ENCODE assay signal across 20 mouse cellular contexts in genomic region chr11:84549258-84549791, GRCm38 (mm10). TPM values are rescaled to one million over a fixed set of nuclear protein-coding genes. Genes with fewer than 3 reads are reported as not detected.
"Had no signal": no experiment of that assay in that cellular context is flagged by ENCODE, and none has a peak within 500 bp of the region (broad histone marks: within the 10 kb centered on the region; RNA-seq: fewer than 3 reads in every experiment).

No protein-coding gene starts in this region.

- H3K36me3 ChIP-seq: midbrain, embryonic 13.5 days; neural tube, embryonic 13.5 days; neural tube, embryonic 15.5 days had no signal

- H3K9me3 ChIP-seq: midbrain, embryonic 13.5 days; neural tube, embryonic 13.5 days; neural tube, embryonic 15.5 days had no signal

- DNase-seq: lung, adult 18-20 months; lung, embryonic 14.5 days; lung, postnatal 10 days; lung, postnatal 4 days; right cerebral cortex, adult 18-20 months; right cerebral cortex, postnatal 25 days; right cerebral cortex, postnatal 4 days; spleen, adult 18-20 months; thymus, adult 18-20 months; thymus, postnatal 14 days; thymus, postnatal 36 days had no signal

- H3K9ac ChIP-seq: lung, embryonic 14.5 days; midbrain, embryonic 13.5 days; neural tube, embryonic 13.5 days; neural tube, embryonic 15.5 days had no signal

- H3K4me3 ChIP-seq: midbrain, embryonic 13.5 days; myocyte; neural tube, embryonic 13.5 days; neural tube, embryonic 15.5 days had no signal

- H3K27ac ChIP-seq: neural tube, embryonic 13.5 days; neural tube, embryonic 15.5 days had no signal

- ATAC-seq: midbrain, embryonic 13.5 days; midbrain, embryonic 16.5 days had no signal

- H3K4me2 ChIP-seq: lung, embryonic 14.5 days; midbrain, embryonic 11.5 days; midbrain, embryonic 13.5 days; neural tube, embryonic 13.5 days; neural tube, embryonic 15.5 days had no signal

RNA-seq across cellular contexts. Expression of gene Lhx1, which starts 24.0 kb away (rescaled TPM):
- total RNA-seq: megakaryocyte-erythroid progenitor cell, adult 5-6 weeks had no signal
- polyA plus RNA-seq: lung, embryonic 14.5 days; lung, embryonic 16.5 days; myocyte; thymus, postnatal 0 days had no signal
